Mouse (Mus musculus): Measurements from ENCODE around the gene Kcnip2. TPM values are rescaled to one million over a fixed set of nuclear protein-coding genes. Genes with fewer than 3 reads are reported as not detected.
"Not testable (repeated sequence)": the region's sequence is repeated elsewhere in the genome, so short reads cannot be mapped to it uniquely, and the experiment has no call there.

The Kcnip2 gene
- polyA plus RNA-seq, 1 experiment from 2014 or later, result 1.6 TPM

DNA sequence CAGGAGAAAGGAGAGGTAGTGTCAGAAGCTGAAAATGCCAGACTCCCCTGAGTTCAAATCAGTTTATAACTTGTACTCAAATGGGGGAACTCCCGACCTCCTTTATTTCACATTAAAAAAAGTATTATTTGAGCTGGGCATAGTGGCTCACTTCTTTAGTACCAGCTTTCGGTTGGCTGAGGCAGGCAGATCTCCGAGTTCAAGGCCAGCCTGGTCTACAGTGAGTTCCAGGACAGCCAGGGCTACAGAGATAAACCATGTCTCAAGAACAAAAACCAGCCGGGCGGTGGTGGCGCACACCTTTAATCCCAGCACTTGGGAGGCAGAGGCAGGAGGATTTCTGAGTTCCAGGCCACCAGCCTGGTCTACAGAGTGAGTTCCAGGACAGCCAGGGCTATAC is 10.0 kb downstream of the Kcnip2 start:
- H3K27me3 ChIP-seq (replicated peaks); H3K9ac ChIP-seq; H3K4me3 ChIP-seq (replicated peaks); H3K9me3 ChIP-seq; H3K4me1 ChIP-seq (replicated peaks); H3K4me2 ChIP-seq (replicated peaks); ATAC-seq; H3K36me3 ChIP-seq; H3K27ac ChIP-seq: not testable (repeated sequence)
- WGBS, result 92% methylated on average over 6 of the region's 6 CpGs

DNA sequence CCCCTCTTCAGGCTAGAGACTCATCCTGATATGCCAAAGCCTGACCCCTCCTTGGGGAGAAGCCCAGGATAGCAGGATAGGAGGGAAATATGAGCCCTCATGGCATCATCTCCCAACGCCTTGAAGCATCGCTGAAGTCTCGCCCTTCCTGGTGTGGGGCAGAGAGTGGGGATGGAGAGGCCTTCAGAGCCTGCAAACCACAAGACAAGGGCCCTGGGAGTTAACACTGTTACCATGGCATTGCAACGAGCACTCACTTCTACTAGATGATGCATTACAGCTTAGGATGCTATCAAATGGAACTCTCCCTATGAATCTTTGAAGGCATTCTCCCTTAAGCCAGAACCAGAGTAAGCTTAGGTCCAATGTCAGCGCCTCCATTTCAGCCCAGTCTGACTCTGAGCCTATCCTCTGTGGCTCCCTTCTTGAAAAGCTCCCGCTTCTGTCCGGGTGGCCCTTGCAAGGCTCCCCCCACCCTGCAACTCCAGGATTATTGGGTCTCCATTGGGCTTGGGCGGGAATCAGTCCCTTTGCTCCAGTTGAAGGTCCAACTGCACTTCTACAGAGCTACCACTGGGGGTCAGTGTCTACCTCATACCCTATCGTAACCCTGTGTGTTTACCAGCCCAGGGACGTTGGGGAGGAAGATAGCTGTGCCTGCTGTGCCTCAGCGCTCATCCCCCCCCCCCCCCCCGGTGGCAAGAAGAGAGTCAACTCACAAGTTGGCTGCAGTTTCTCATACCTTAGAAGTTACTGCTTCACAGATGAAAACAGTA is 11.1 kb downstream of the Kcnip2 start:
- WGBS, result 25% methylated on average over 12 of the region's 12 CpGs
- Histone ChIP-seq H3K27me3 (replicated peaks) (no peaks in the 10 kb centered on the region), H3K9me3 (no peaks in the 10 kb centered on the region), H3K4me1 (replicated peaks) (no peaks in the 10 kb centered on the region), H3K27ac (no peak overlapping the region), H3K4me2 (replicated peaks) (no peak overlapping the region), H3K9ac (no peak overlapping the region), H3K36me3 (no peaks in the 10 kb centered on the region), H3K4me3 (replicated peaks) (no peak overlapping the region)
- ATAC-seq, result peak; percentile 45

DNA sequence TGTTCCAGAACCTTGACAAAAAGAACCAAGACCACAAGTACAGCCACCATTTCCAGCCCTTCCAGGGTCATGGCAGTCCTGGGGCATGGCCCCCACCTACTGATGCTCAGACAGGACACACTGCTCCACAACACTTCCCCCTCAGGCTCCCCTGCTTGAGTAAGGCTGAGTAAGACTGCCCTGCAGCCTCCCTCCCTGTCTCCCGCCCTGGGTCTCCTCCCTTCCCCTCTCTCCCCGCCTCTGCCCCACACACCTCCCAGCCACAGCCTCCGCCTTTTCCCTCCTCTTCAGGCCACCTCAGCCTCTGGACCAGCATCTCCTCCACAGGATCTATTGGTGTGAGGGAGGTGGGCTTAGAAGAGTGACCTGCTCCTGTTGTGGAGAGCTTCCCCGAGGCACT is 12.5 kb downstream of the Kcnip2 start:
- Histone ChIP-seq H3K36me3 (no peaks in the 10 kb centered on the region), H3K4me2 (replicated peaks) (no peak overlapping the region), H3K9ac (no peak overlapping the region), H3K9me3 (no peaks in the 10 kb centered on the region), H3K4me1 (replicated peaks) (no peaks in the 10 kb centered on the region), H3K27ac (no peak overlapping the region), H3K4me3 (replicated peaks) (no peak overlapping the region), H3K27me3 (replicated peaks) (no peaks in the 10 kb centered on the region)
- 22% methylated on average over 4 of the region's 4 CpGs for WGBS
- no peak for ATAC-seq

DNA sequence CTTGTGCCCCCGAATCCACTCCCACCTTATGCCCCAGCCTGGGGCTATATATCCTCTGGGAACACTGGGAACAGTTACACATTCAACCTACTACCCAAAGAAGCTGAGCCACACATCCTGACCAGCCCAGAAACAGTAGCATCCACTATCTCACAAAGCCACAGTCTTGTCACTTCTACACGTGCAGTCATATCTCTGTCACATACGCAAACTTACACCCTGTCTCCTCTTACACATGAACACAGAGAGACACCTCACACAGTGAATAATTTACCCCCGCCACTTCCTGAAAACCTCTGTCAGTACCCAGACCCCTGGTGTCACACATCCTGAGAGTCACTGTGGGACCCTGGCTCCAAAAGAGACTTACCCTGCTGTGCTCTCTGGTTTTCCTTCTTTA is 13.2 kb downstream of the Kcnip2 start:
- Histone ChIP-seq H3K4me2 (replicated peaks) (no peak overlapping the region), H3K9ac (no peak overlapping the region), H3K27me3 (replicated peaks) (no peaks in the 10 kb centered on the region), H3K4me1 (replicated peaks) (no peaks in the 10 kb centered on the region), H3K4me3 (replicated peaks) (no peak overlapping the region), H3K27ac (no peak overlapping the region), H3K36me3 (no peaks in the 10 kb centered on the region), H3K9me3 (no peaks in the 10 kb centered on the region)
- WGBS, result 67% methylated on average over 4 of the region's 4 CpGs
- no peak for ATAC-seq

DNA sequence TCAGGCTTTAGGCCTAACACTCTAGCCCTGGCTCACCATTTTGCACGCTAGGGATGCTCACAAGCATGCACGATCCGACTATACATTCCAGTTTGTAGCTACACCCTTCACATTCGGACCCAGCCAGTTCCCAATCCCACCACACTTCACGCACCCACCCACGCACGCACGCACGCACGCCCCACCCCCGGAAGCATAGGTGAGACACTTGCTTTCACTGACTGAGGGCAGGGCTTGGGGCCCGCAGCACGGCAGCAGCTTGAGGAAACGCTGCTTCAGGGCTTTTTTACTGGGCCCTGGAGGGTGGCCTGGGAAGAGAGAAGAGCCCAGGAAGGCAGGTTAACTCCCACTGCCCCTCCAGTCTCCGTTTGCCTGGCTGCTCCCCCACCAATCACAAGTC is 19.0 kb downstream of the Kcnip2 start:
- peaks cover 7% of the 10 kb centered on the region for H3K4me1 ChIP-seq (replicated peaks)
- H3K36me3 ChIP-seq, result no peaks in the 10 kb centered on the region
- H3K4me3 ChIP-seq (replicated peaks), result no peak overlapping the region
- H3K27ac ChIP-seq, result no peak overlapping the region
- no peaks in the 10 kb centered on the region for H3K27me3 ChIP-seq (replicated peaks)
- no peak overlapping the region for H3K4me2 ChIP-seq (replicated peaks)
- no peak for ATAC-seq
- H3K9me3 ChIP-seq, result no peaks in the 10 kb centered on the region
- H3K9ac ChIP-seq, result no peak overlapping the region
- 71% methylated on average over 15 of the region's 15 CpGs for WGBS

DNA sequence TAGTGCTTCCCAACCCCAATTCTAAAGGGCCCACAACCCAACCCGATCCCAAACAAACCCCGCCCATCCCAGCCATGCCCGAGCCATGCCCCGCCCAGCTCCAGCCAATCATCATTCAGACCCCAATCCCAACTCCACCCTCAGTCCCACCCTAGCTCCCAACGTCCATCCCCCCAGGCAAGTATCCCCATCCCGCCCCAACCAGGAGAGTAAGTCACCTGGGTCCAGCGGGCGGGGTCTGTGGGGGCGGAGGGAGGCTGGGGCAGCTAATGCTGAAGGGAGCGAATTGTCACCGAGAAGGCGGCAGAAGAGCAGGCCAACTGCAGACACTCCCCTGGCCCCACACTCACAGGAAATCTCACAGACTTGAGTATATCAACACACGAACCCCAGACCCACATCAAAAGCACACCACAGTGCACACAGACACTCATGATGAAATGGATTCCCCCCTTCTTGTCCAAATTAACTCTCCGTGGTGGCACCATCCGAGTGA is 19.8 kb downstream of the Kcnip2 start:
- Histone ChIP-seq H3K4me3 (replicated peaks) (peak overlapping the region; percentile 16; the same call in 1 of the 2 replicates), H3K9ac (no peak overlapping the region)
- 0 out of 2 replicates have a peak, but pooled peaks have one; percentile 49 for ATAC-seq

DNA sequence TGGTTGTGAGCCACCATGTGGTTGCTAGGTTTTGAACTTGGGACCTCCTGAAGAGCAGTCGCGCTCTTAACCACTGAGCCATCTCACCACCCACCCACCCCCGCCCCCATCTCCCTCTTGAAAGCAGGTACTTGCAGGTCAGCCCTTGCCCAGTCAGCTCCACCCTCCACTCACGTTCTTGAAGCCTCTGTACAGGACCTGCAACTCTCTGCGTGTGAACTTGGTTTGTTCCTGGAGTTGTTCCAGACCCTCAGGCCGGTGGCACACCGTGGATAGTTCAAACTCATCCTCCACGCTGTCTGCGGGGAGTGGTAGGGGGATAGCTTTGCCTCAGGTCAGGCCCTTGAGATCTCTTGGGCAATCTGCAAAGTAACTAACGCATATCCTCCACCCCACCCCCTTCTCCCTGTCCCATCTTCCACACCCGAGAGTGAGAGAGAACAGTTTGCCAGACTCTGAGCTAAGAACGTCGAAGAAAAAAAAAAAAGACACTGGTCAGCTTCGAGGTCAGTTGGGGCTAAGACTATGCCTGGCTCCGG is 20.4 kb downstream of the Kcnip2 start:
- no peaks in the 10 kb centered on the region for H3K36me3 ChIP-seq
- H3K4me2 ChIP-seq (replicated peaks), result peak overlapping the region; percentile 53
- WGBS, result 26% methylated on average over 15 of the region's 15 CpGs
- no peak overlapping the region for H3K27ac ChIP-seq
- peak overlapping the region; percentile 16; the same call in 1 of the 2 replicates for H3K4me3 ChIP-seq (replicated peaks)
- no peaks in the 10 kb centered on the region for H3K9me3 ChIP-seq
- no peak overlapping the region for H3K9ac ChIP-seq
- H3K4me1 ChIP-seq (replicated peaks), result peaks cover 9% of the 10 kb centered on the region
- 0 out of 2 replicates have a peak, but pooled peaks have one; percentile 31 for ATAC-seq
- H3K27me3 ChIP-seq (replicated peaks), result no peaks in the 10 kb centered on the region

More for the DNA sequence above, 19.8 kb downstream of the Kcnip2 start:
- no peaks in the 10 kb centered on the region for H3K36me3 ChIP-seq
- peaks cover 7% of the 10 kb centered on the region for H3K4me1 ChIP-seq (replicated peaks)
- H3K27me3 ChIP-seq (replicated peaks), result no peaks in the 10 kb centered on the region
- H3K27ac ChIP-seq, result no peak overlapping the region
- 10% methylated on average over 15 of the region's 15 CpGs for WGBS
- H3K4me2 ChIP-seq (replicated peaks), result peak overlapping the region; percentile 53
- no peaks in the 10 kb centered on the region for H3K9me3 ChIP-seq

DNA sequence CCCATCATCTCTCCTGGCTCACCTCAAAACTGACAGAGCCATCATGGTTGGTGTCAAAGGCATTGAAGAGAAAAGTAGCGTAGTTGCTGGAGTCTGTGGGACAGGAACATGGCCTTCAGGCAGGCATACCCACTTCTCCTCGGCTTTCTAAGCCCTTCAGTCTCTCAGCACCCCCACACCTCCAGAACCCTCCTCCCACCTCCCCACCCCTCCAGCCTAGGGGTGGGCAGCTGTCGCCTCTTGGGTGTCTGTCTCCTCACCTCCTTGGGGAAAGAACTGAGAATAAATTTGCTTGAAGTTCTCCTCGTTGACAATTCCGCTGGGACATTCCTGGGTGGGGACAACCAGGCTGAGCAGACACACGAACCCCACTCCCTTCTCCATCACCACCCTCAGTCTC is 21.1 kb downstream of the Kcnip2 start:
- no peak overlapping the region for H3K4me3 ChIP-seq (replicated peaks)
- ATAC-seq, result no peak
- no peaks in the 10 kb centered on the region for H3K27me3 ChIP-seq (replicated peaks)
- no peak overlapping the region for H3K4me2 ChIP-seq (replicated peaks)
- H3K9ac ChIP-seq, result no peak overlapping the region
- no peak overlapping the region for H3K27ac ChIP-seq
- no peaks in the 10 kb centered on the region for H3K36me3 ChIP-seq
- peaks cover 12% of the 10 kb centered on the region for H3K4me1 ChIP-seq (replicated peaks)
- H3K9me3 ChIP-seq, result no peaks in the 10 kb centered on the region
- WGBS, result 64% methylated on average over 6 of the region's 6 CpGs

DNA sequence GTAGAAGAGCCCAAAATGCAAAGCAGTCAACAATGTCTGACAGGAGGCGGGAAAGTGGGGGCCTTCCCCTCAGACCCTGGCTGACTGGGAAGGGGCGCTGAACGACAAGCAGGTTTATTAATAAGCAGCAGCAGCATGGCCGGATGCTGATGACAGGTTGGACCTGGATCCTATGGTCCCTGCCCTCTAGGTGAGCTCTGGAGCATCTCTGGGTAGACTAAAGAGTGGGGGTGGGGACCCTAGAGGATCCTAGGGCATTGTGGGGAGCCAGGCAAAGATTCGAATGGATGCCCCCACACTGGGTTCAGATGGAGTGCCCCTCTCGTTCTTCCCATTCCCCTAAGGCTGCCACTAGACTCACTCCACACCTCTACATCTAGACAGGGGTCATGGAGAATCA is 23.5 kb downstream of the Kcnip2 start:
- no peak for ATAC-seq
- H3K27me3 ChIP-seq (replicated peaks), result no peaks in the 10 kb centered on the region
- H3K27ac ChIP-seq, result no peak overlapping the region
- no peak overlapping the region for H3K4me2 ChIP-seq (replicated peaks)
- no peaks in the 10 kb centered on the region for H3K36me3 ChIP-seq
- H3K4me3 ChIP-seq (replicated peaks), result no peak overlapping the region
- H3K9me3 ChIP-seq, result no peaks in the 10 kb centered on the region
- peaks cover 12% of the 10 kb centered on the region for H3K4me1 ChIP-seq (replicated peaks)
- 90% methylated on average over 6 of the region's 6 CpGs for WGBS
- H3K9ac ChIP-seq, result no peak overlapping the region

DNA sequence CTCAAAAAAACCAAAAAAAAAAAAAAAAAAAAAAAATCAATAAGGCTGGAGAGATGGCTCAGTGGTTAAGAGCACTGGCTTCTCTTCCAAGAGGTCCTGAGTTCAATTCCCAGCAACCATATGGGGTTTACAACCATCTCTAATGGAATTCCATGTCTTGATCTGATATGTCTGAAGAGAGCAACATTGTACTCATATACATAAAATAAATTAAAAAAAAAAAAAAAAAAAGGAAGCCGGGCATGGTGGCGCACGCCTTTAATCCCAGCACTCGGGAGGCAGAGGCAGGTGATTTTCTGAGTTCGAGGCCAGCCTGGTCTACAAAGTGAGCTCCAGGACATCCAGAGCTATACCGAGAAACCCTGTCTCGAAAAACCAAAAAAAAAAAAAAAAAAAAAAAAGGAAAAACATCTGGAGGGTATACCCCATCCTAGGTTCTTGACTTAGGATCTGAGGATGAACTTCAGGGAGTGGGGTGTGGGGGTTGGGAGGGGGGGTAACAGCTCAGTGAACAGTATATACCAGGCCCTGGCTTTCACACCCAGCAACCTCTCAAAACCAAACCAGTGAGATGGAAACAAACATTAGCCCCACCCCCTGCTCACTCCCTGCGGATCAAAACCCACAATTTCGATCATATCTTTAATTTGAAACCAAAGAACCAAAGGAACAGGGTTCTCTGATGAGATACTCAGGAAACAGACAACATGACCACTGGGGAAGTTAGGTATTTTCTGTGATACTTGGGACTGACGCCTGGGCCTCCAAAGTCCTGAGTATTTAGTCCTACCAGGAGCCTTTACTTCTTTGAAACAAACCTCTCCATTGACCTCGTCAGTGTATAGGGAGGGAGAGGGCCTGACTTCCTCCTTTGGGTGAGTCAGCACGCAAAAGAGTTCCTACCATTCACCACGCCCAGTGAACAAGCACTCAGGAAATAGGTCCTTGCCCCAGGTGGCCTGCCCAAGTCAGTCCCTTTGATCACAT is 25.7 kb downstream of the Kcnip2 start:
- whole genome bisulfite sequencing, result 76% methylated on average over 13 of the region's 13 CpGs
- Histone ChIP-seq H3K9me3 (no peaks in the 10 kb centered on the region), H3K4me2 (replicated peaks) (no peak overlapping the region), H3K4me1 (replicated peaks) (0 out of 2 replicates have a peak, but pooled peaks cover 4% of the 10 kb centered on the region), H3K9ac (no peak overlapping the region), H3K27ac (no peak overlapping the region), H3K4me3 (replicated peaks) (no peak overlapping the region), H3K27me3 (replicated peaks) (no peaks in the 10 kb centered on the region), H3K36me3 (no peaks in the 10 kb centered on the region)
- peak; percentile 79 for ATAC-seq

DNA sequence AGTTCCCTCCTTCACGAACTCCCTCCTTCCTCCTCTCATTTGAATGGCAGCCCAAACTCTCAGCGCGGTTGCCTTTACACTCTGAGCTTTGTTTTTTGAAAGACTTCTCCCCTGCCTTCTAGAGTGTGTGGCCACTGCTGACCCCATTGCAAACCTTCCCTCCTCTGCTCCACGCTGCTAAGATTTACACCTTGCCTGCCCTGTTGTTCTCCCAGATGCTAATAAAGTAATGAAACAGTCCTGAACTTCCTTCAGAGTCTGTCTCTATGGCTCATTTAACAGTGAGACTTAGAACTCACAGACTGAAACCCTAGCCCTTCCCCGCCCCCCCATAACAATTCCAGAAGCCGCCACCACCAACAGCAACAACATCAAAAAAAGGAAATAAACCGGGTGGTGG is 26.5 kb downstream of the Kcnip2 start:
- H3K9ac ChIP-seq, result no peak overlapping the region
- H3K9me3 ChIP-seq, result no peaks in the 10 kb centered on the region
- H3K4me2 ChIP-seq (replicated peaks), result no peak overlapping the region
- ATAC-seq, result no peak
- 74% methylated on average over 7 of the region's 7 CpGs for WGBS
- no peaks in the 10 kb centered on the region for H3K36me3 ChIP-seq
- H3K4me1 ChIP-seq (replicated peaks), result 0 out of 2 replicates have a peak, but pooled peaks cover 4% of the 10 kb centered on the region
- H3K27ac ChIP-seq, result no peak overlapping the region
- no peaks in the 10 kb centered on the region for H3K27me3 ChIP-seq (replicated peaks)
- H3K4me3 ChIP-seq (replicated peaks), result no peak overlapping the region

DNA sequence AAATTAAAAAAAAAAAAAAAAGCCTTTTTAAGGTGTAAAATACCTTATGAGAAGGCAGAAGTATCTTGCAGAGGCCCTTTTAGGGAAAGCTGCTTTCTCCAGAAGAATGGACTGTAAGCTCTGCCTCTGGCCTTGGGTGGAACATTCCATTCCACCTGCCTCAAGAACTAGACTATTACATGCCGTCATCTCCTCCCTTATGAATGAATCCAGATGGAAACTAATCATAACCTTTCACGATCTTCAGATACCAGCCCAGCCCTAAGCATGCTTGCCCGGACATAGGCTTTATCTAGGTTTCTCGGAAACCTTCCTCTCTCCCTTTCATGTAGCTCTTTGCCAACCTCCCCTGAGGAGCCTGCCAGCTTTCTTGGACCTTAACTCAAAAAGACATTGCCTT is 27.5 kb downstream of the Kcnip2 start:
- no peak for ATAC-seq
- WGBS, result 76% methylated on average over 4 of the region's 4 CpGs
- Histone ChIP-seq H3K9ac (no peak overlapping the region), H3K4me2 (replicated peaks) (no peak overlapping the region), H3K4me3 (replicated peaks) (no peak overlapping the region), H3K27ac (no peak overlapping the region), H3K36me3 (no peaks in the 10 kb centered on the region), H3K9me3 (no peaks in the 10 kb centered on the region), H3K27me3 (replicated peaks) (no peaks in the 10 kb centered on the region), H3K4me1 (replicated peaks) (peaks cover 8% of the 10 kb centered on the region; the same call in 1 of the 2 replicates)
